ENCODE assay signal across 8 mouse cellular contexts in the genomic region with DNA sequence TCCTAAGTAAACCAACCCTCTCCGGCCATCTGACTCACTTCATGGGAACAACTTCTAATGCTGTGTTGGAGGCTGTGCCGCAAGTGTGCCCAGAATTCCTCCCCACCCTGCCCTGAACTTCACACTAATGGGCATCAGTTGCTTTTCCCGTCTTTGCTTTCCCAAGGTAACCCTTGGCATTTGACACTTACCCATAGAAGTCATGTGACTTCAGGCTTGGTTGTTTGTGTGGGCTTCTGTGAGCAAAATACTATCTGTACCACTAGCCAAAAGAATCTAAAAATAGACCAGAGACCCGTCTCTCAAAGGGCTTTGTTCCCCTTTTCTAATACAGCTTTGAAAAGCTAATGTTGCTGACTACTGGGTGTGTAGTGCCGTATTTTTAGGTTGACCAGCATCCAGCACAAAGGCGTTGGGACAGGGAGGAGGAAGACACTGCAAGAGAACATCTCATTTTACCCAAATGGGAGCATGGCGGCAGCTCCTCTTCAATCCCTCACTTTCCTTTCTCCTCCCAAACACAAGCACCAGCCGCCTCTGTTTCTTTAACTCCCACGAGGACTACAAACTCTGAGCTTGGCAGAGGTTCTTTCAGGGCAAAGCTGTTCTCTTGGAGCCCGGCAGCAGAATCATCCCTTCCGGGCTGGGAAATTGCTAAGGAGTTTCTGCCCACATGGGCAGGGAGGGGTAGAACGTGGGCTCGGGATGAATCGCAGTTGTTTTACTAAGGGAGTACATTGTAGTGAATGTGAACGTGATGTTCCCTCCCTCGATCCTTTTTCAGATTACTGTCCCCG. TPM values are rescaled to one million over a fixed set of nuclear protein-coding genes. Genes with fewer than 3 reads are reported as not detected.
DNase-seq lines count a peak whose midpoint lies in the region; ATAC-seq and TF ChIP-seq lines count a peak whose summit lies in the region.

No protein-coding gene starts in this region.

- H3ac ChIP-seq in myocyte (ENCODE audit: control insufficient read depth, insufficient read length): no peak overlapping the region

- no peak for ATAC-seq in heart, embryonic 11.5 days (replicated peaks; ENCODE audit: insufficient number of reproducible peaks, low FRiP score, low TSS enrichment)
- peak; percentile 89 for ATAC-seq in frontal cortex, adult (ENCODE audit: low TSS enrichment)

- WGBS in heart, embryonic 11.5 days (ENCODE audit: insufficient replicate concordance): 59% methylated on average over 17 of the region's 17 CpGs
- WGBS in thymus, adult 2 months: 31% methylated on average over 17 of the region's 17 CpGs

- TF ChIP-seq CTCF in ES-Bruce4 (IDR thresholded peaks at IDR 0.05; ENCODE audit: low read depth, low read length): no peak
- TF ChIP-seq CTCF in thymus, adult 2 months (IDR thresholded peaks at IDR 0.05; ENCODE audit: borderline replicate concordance, control insufficient read depth, extremely low read depth, insufficient read depth, low read length, poor library complexity): no peak

- no peak overlapping the region for H3K27ac ChIP-seq in heart, embryonic 11.5 days (ENCODE audit: low read depth, low read length)
- H3K27ac ChIP-seq in ES-Bruce4 (ENCODE audit: insufficient read depth, low read length): peak overlapping the region; percentile 20
- no peak overlapping the region for H3K27ac ChIP-seq in thymus, adult 2 months (ENCODE audit: control insufficient read depth, insufficient read depth, low read length)

- H3K4me1 ChIP-seq in heart, embryonic 11.5 days (ENCODE audit: control insufficient read depth, insufficient read depth, low read length): peaks cover 2% of the 10 kb centered on the region; the same call in 1 of the 2 replicates
- H3K4me1 ChIP-seq in ES-Bruce4 (ENCODE audit: control insufficient read depth, insufficient read depth, low read length): peaks cover 4% of the 10 kb centered on the region
- H3K4me1 ChIP-seq in thymus, adult 2 months (replicated peaks; ENCODE audit: control insufficient read depth, insufficient read depth, low read length): peaks cover 5% of the 10 kb centered on the region

- no peak overlapping the region for H3K4me3 ChIP-seq in heart, embryonic 11.5 days (ENCODE audit: low read depth, low read length)
- H3K4me3 ChIP-seq in ES-Bruce4 (ENCODE audit: low read depth, low read length) (peak overlapping the region; percentile 33), myocyte (no peak overlapping the region)
- H3K4me3 ChIP-seq in thymus, adult 2 months (ENCODE audit: control insufficient read depth, insufficient read depth, low read length): no peak overlapping the region

- DNase-seq in heart, adult 11 months: peak; percentile 96
- DNase-seq in layer of hippocampus, postnatal 10 days (ENCODE audit: low spot score in 2 of 2): peak; percentile 65 to 69
- no peak for DNase-seq in thymus, adult 2 months
- DNase-seq in thymus, postnatal 36 days: no peak

- TF ChIP-seq EP300 in ES-Bruce4 (IDR thresholded peaks at IDR 0.05; ENCODE audit: insufficient read depth, low read depth, low read length): no peak

- TF ChIP-seq POLR2A in ES-Bruce4 (IDR thresholded peaks at IDR 0.05; ENCODE audit: insufficient read depth, low read length): no peak
- TF ChIP-seq POLR2A in myocyte (IDR thresholded peaks at IDR 0.05; ENCODE audit: insufficient read length, low read depth): no peak
- no peak for TF ChIP-seq POLR2A in thymus, adult 2 months (IDR thresholded peaks at IDR 0.05; ENCODE audit: control insufficient read depth, extremely low read depth, insufficient read depth, low read length, poor library complexity)

- H3K27me3 ChIP-seq in heart, embryonic 11.5 days (ENCODE audit: control insufficient read depth, insufficient read depth, low read length): no peaks in the 10 kb centered on the region
- no peaks in the 10 kb centered on the region for H3K27me3 ChIP-seq in ES-Bruce4 (ENCODE audit: control insufficient read depth, insufficient read depth, low read length, poor library complexity, severe bottlenecking)
- no peaks in the 10 kb centered on the region for H3K27me3 ChIP-seq in myocyte (ENCODE audit: control insufficient read depth, insufficient read depth, insufficient read length)
- H3K27me3 ChIP-seq in thymus, adult 2 months (ENCODE audit: control insufficient read depth, insufficient read depth, low read length): no peaks in the 10 kb centered on the region

- no peaks in the 10 kb centered on the region for H3K9me3 ChIP-seq in heart, embryonic 11.5 days (replicated peaks; ENCODE audit: control insufficient read depth, low read length)
- no peaks in the 10 kb centered on the region for H3K9me3 ChIP-seq in ES-Bruce4 (replicated peaks; ENCODE audit: control insufficient read depth, insufficient read depth, low read length, poor library complexity, severe bottlenecking)

- H3K9ac ChIP-seq in heart, embryonic 11.5 days (ENCODE audit: low read depth, low read length): no peak overlapping the region
- H3K9ac ChIP-seq in ES-Bruce4 (ENCODE audit: low read depth, poor library complexity, severe bottlenecking): peak overlapping the region; percentile 49

- H3K79me2 ChIP-seq in myocyte (ENCODE audit: control insufficient read depth, insufficient read depth): no peaks in the 10 kb centered on the region

- H3K4me2 ChIP-seq in heart, embryonic 11.5 days: no peak overlapping the region
- peak overlapping the region; percentile 61 for H3K4me2 ChIP-seq in myocyte (ENCODE audit: low read depth)

- H3K36me3 ChIP-seq in heart, embryonic 11.5 days (ENCODE audit: control insufficient read depth, insufficient read depth, low read length): no peaks in the 10 kb centered on the region
- H3K36me3 ChIP-seq in ES-Bruce4 (ENCODE audit: control insufficient read depth, insufficient read depth, low read length, poor library complexity, severe bottlenecking): no peaks in the 10 kb centered on the region
- no peaks in the 10 kb centered on the region for H3K36me3 ChIP-seq in myocyte (ENCODE audit: control insufficient read depth, insufficient read depth)
- H3K36me3 ChIP-seq in thymus, adult 2 months (ENCODE audit: control insufficient read depth, insufficient read depth, low read length): no peaks in the 10 kb centered on the region

TF ChIP-seq in myocyte, 11 proteins besides CTCF, POLR2A, EP300 and RAD21:
- TF ChIP-seq TCF12 (IDR thresholded peaks at IDR 0.05; ENCODE audit: insufficient read depth, poor library complexity, severe bottlenecking) (no peak), MYOD1 (IDR thresholded peaks at IDR 0.05; ENCODE audit: control insufficient read depth in 1 of 3, insufficient read length in 2 of 3, low read depth in 2 of 3) (no peak), USF1 (IDR thresholded peaks at IDR 0.05; ENCODE audit: low read depth) (peak; percentile 57)
TF ChIP-seq in myocyte: peak in this region for 1.

RNA-seq across cellular contexts. Expression of a gene that starts 6.4 kb away (rescaled TPM):
- 15.1 and 17.2 TPM in 2 replicates for polyA plus RNA-seq in heart, embryonic 11.5 days (2014; fragmentation: Nextera tagmentation; extraction: Ambion mirVana)
- polyA plus RNA-seq in ES-Bruce4 (2011; ENCODE audit: insufficient read depth, insufficient read length, low read depth, missing spikeins) (18.6 and 21.4 TPM in 2 replicates), myocyte (2012; fragmentation: generic; extraction: Trizol) (8.5 TPM)
- 10 to 100 TPM; 23.1 to 25.0 TPM for total RNA-seq in layer of hippocampus, postnatal 10 days (2021)
- 26.5 and 28.8 TPM in 2 replicates for polyA plus RNA-seq in thymus, adult 2 months (2012; rRNA removed)

Comparison
In these comparisons a context has a peak if more than half of its experiments do, and no peak if none do; other contexts are left out.
1. DNase-seq: peak in heart, adult 11 months (single experiment) and layer of hippocampus, postnatal 10 days (2 of 2); none in thymus, adult 2 months (single experiment) and thymus, postnatal 36 days (0 of 2).